Comparison of ENCODE assay signal across 8 mouse cellular contexts in genomic region chr12:76710351-76711100, GRCm38 (mm10). TPM values are rescaled to one million over a fixed set of nuclear protein-coding genes. Genes with fewer than 3 reads are reported as not detected.
DNase-seq lines count a peak whose midpoint lies in the region; ATAC-seq and TF ChIP-seq lines count a peak whose summit lies in the region.

Gene Sptb (minus strand): TSS chr12:76710547.

- DNase-seq in CH12.LX (ENCODE audit: extremely low read depth) (peak; percentile 6), liver (peak; percentile 74)
- peak; percentile 95 for DNase-seq in brain, adult 2 months (ENCODE audit: low read depth, low spot score)
- DNase-seq in heart, embryonic 10.5 days (ENCODE audit: low spot score), result peak; percentile 87
- DNase-seq in kidney, adult 9 months, result peak; percentile 40
- no peak for DNase-seq in spleen, adult 2 months (ENCODE audit: low read depth in 1 of 2, low spot score in 2 of 2)

- no peak within 1 kb of the TSS for H3K27ac ChIP-seq in CH12.LX (ENCODE audit: insufficient read depth, low read depth)
- H3K27ac ChIP-seq in embryonic fibroblast, embryonic 13.5 days (ENCODE audit: insufficient read depth, low read length), result no peak within 1 kb of the TSS
- peak within 1 kb of the TSS; percentile 94 for H3K27ac ChIP-seq in heart, embryonic 10.5 days
- H3K27ac ChIP-seq in midbrain, embryonic 15.5 days, result peak within 1 kb of the TSS; percentile 60
- H3K27ac ChIP-seq in spleen, adult 2 months (ENCODE audit: insufficient read depth, low read length), result peak within 1 kb of the TSS; percentile 59

- peak within 1 kb of the TSS; percentile 82 for H3K4me2 ChIP-seq in CH12.LX (ENCODE audit: insufficient read depth, low read depth, poor library complexity, severe bottlenecking)
- peak within 1 kb of the TSS; percentile 98 for H3K4me2 ChIP-seq in midbrain, embryonic 15.5 days

- dilution Hi-C loops in CH12.LX (cut with MboI; ENCODE audit: extremely low pct_ligation_motif_present, extremely low pct_unique_long_range_greater_than_20kb, low sequenced_read_pairs), result no loop called here

- TF ChIP-seq RAD21 in CH12.LX (IDR thresholded peaks at IDR 0.05; ENCODE audit: low read depth, low read length), result no peak

- H3K27me3 ChIP-seq in CH12.LX (replicated peaks), result peaks cover 68% of the 10 kb centered on the region
- peaks cover 68% of the 10 kb centered on the region for H3K27me3 ChIP-seq in heart, embryonic 10.5 days (ENCODE audit: insufficient read depth, poor library complexity, severe bottlenecking)
- peaks cover 21% of the 10 kb centered on the region for H3K27me3 ChIP-seq in midbrain, embryonic 15.5 days (replicated peaks)
- H3K27me3 ChIP-seq in spleen, adult 2 months (ENCODE audit: control insufficient read depth, insufficient read depth, low read length), result peaks cover 18% of the 10 kb centered on the region

- in situ Hi-C loops in CH12.LX (cut with MboI; ENCODE audit: low pct_ligation_motif_present, low pct_unique_long_range_greater_than_20kb, low sequenced_read_pairs), result loop anchor here (25.0 kb wide), 1 partner anchor 223 kb away; no protein-coding TSS in a partner anchor

- TF ChIP-seq POLR2A in CH12.LX (IDR thresholded peaks at IDR 0.05; ENCODE audit: low read depth, low read length), result no peak
- no peak for TF ChIP-seq POLR2A in embryonic fibroblast, embryonic 13.5 days (IDR thresholded peaks at IDR 0.05; ENCODE audit: low read depth, low read length)
- no peak for TF ChIP-seq POLR2A in spleen, adult 2 months (IDR thresholded peaks at IDR 0.05; ENCODE audit: low read depth, low read length)

- WGBS in heart, embryonic 10.5 days, result under 1% methylated on average over 40 of the region's 40 CpGs
- under 1% methylated on average over 40 of the region's 40 CpGs for WGBS in midbrain, embryonic 15.5 days
- WGBS in spleen, adult 2 months, result 2% methylated on average over 40 of the region's 40 CpGs

- TF ChIP-seq EP300 in CH12.LX (IDR thresholded peaks at IDR 0.05; ENCODE audit: low read length), result no peak

- H3K9ac ChIP-seq in CH12.LX (ENCODE audit: insufficient read depth, low read depth), result peak within 1 kb of the TSS; percentile 3; the same call in 1 of the 2 replicates
- H3K9ac ChIP-seq in midbrain, embryonic 15.5 days, result peak within 1 kb of the TSS; percentile 82

- no peaks in the 10 kb centered on the region for H3K9me3 ChIP-seq in CH12.LX (replicated peaks; ENCODE audit: low read length)
- H3K9me3 ChIP-seq in heart, embryonic 10.5 days, result no peaks in the 10 kb centered on the region
- no peaks in the 10 kb centered on the region for H3K9me3 ChIP-seq in midbrain, embryonic 15.5 days

- no peak for TF ChIP-seq CTCF in CH12.LX (conservative IDR thresholded peaks at IDR 0.05 in 1 of 2, IDR thresholded peaks at IDR 0.05 in 1 of 2; ENCODE audit: low read depth in 2 of 2, low read length in 2 of 2)
- TF ChIP-seq CTCF in embryonic fibroblast, embryonic 13.5 days (IDR thresholded peaks at IDR 0.05; ENCODE audit: borderline replicate concordance, insufficient read depth, low read length), result no peak
- TF ChIP-seq CTCF in spleen, adult 2 months (IDR thresholded peaks at IDR 0.05; ENCODE audit: extremely low read depth, insufficient read depth, insufficient read length, insufficient replicate concordance), result no peak

- H3K4me3 ChIP-seq in CH12.LX (replicated peaks in 1 of 3; ENCODE audit: low read depth in 2 of 3, low read length in 2 of 3, poor library complexity in 1 of 3), result peak within 1 kb of the TSS; percentile 25 to 58 (median 54)
- peak within 1 kb of the TSS; percentile 36 for H3K4me3 ChIP-seq in embryonic fibroblast, embryonic 13.5 days (ENCODE audit: insufficient read depth, low read length)
- H3K4me3 ChIP-seq in heart, embryonic 10.5 days, result peak within 1 kb of the TSS; percentile 89
- peak within 1 kb of the TSS; percentile 87 for H3K4me3 ChIP-seq in midbrain, embryonic 15.5 days
- H3K4me3 ChIP-seq in spleen, adult 2 months (ENCODE audit: extremely low read depth, insufficient read depth, insufficient read length), result peak within 1 kb of the TSS; percentile 77

- ATAC-seq in midbrain, embryonic 15.5 days (replicated peaks), result peak; percentile 86

- no peaks in the 10 kb centered on the region for H3K79me2 ChIP-seq in CH12.LX (replicated peaks; ENCODE audit: control insufficient read depth, extremely low read depth, insufficient read depth, poor library complexity, severe bottlenecking)

- H3K4me1 ChIP-seq in CH12.LX (ENCODE audit: control insufficient read depth in 1 of 2, insufficient read depth in 2 of 2), result peaks cover 0 to 3% of the 10 kb centered on the region in 2 experiments; a peak in 1 of 4 replicates
- H3K4me1 ChIP-seq in embryonic fibroblast, embryonic 13.5 days (ENCODE audit: control insufficient read depth, insufficient read depth, low read length), result no peaks in the 10 kb centered on the region
- peaks cover 29% of the 10 kb centered on the region for H3K4me1 ChIP-seq in heart, embryonic 10.5 days
- H3K4me1 ChIP-seq in midbrain, embryonic 15.5 days, result peaks cover 20% of the 10 kb centered on the region
- peaks cover 7% of the 10 kb centered on the region for H3K4me1 ChIP-seq in spleen, adult 2 months (ENCODE audit: control insufficient read depth, insufficient read depth, insufficient read length)

- no peaks in the 10 kb centered on the region for H3K36me3 ChIP-seq in CH12.LX (replicated peaks in 1 of 2; ENCODE audit: control insufficient read depth in 1 of 2, insufficient read depth in 1 of 2, low read length in 1 of 2)
- no peaks in the 10 kb centered on the region for H3K36me3 ChIP-seq in heart, embryonic 10.5 days
- no peaks in the 10 kb centered on the region for H3K36me3 ChIP-seq in midbrain, embryonic 15.5 days (replicated peaks)
- H3K36me3 ChIP-seq in spleen, adult 2 months (ENCODE audit: control insufficient read depth, insufficient read depth, low read length), result no peaks in the 10 kb centered on the region

TF ChIP-seq in CH12.LX, 34 proteins besides CTCF, POLR2A, EP300 and RAD21:
- TF ChIP-seq ETS1 (conservative IDR thresholded peaks at IDR 0.05; ENCODE audit: low read depth, low read length) (no peak), NELFE (IDR thresholded peaks at IDR 0.05; ENCODE audit: low read depth, low read length) (no peak)
TF ChIP-seq in CH12.LX: peak in this region for 0.

RNA-seq across cellular contexts. Expression of gene Sptb, which starts in this region (rescaled TPM):
- total RNA-seq in CH12.LX (2012; rRNA removed) (0.04 and 0.08 TPM in 2 replicates), CH12.LX (2014; rRNA removed) (0.01 and 0.03 TPM in 2 replicates)
- polyA plus RNA-seq in CH12.LX (2012; ENCODE audit: insufficient read length, low read depth), result 0.04 and 0.08 TPM in 2 replicates
- polyA plus RNA-seq in embryonic fibroblast, embryonic 13.5 days (2011; ENCODE audit: insufficient read length, low read depth, missing spikeins), result not detected in 2 replicates
- 11.5 and 17.4 TPM in 2 replicates for polyA plus RNA-seq in heart, embryonic 10.5 days (2016; fragmentation: Nextera tagmentation; extraction: Ambion mirVana)
- polyA plus RNA-seq in midbrain, embryonic 15.5 days (2015; fragmentation: Nextera tagmentation; extraction: Ambion mirVana), result 3.5 and 3.6 TPM in 2 replicates
- 18.1 and 18.9 TPM in 2 replicates for polyA plus RNA-seq in spleen, adult 2 months (2012; rRNA removed)

Comparison
In these comparisons a context has a peak if more than half of its experiments do, and no peak if none do; other contexts are left out.
1. Peak in DNase-seq, H3K4me3 ChIP-seq, H3K9ac ChIP-seq and H3K4me2 ChIP-seq in CH12.LX; RNA of the gene not detected or under 1 TPM.
2. DNase-seq: peak in brain, adult 2 months (single experiment), heart, embryonic 10.5 days (single experiment), kidney, adult 9 months (single experiment) and liver (single experiment); none in spleen, adult 2 months (0 of 2).
3. H3K27ac ChIP-seq: peak in heart, embryonic 10.5 days (single experiment), midbrain, embryonic 15.5 days (single experiment) and spleen, adult 2 months (single experiment); none in CH12.LX (single experiment) and embryonic fibroblast, embryonic 13.5 days (single experiment).
4. H3K4me3 ChIP-seq: peak in every context shown above with its lines; median percentile 89 in heart, embryonic 10.5 days; 87 in midbrain, embryonic 15.5 days; 77 in spleen, adult 2 months; 54 in CH12.LX; 36 in embryonic fibroblast, embryonic 13.5 days.